Mouse (Mus musculus) retina, adult 2 months (tissue): Measurements from ENCODE around the gene Ctf2.
"Not testable (repeated sequence)": the region's sequence is repeated elsewhere in the genome, so short reads cannot be mapped to it uniquely, and the experiment has no call there.

Source experiments
- DNase-seq: peaks from one replicate; pipeline ENCODE4 v3.0.0-alpha.2; 2012; ENCODE audit warnings: low read depth, low spot score

Gene Ctf2

GRCm38 (mm10) chr7:127714816-127715215, 17.1 kb downstream of the Ctf2 start:
- no peak for DNase-seq

DNA sequence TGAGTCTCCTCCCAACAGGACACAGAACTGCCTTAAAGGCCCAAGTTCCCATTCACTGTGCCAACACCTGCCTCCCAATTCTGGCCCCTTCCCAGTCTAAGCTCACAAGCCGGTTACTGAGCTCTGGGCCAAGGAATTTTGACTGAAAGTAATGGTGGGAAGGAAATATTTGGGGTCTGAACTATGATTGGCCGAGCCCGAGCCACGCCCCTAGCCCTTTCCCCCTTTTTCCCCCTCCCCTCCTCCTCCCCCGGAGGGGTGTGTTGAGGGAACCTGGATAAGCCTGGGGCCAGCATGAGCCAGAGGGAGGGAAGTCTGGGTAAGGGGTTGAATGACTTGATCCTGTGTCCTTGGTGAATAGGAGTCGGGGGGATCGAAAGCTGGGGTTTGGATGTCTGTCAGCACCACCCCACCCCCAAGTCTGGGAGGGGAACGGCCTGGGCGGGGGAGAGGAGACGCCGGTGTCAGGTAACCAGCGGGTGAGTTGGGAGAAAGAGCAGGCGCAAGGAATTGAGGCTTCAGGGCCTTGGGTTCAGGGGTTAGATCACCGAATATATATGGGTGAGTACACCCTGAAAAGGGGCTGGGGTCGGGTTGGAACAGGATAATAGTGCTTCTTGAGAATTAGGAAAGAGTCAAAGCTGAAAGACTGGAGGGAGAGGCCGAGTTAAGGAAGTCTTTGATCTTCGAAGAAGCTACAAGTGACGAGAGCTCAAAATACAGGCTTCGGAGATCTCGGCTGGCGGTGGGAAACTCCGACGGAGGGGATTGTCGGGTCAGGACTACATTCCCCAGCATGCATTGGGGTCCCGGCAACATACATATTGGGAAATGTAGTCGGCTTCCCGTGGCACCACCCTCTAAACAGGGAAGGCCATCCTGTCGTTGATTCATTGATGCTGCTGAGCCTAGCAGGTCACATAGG, 19.2 kb downstream of the Ctf2 start, which contains the start of gene Ctf1:
Gene Ctf1 (plus strand): TSS at position 276 of the 925 bp plus-strand sequence.
- DNase-seq = peak; percentile 64

DNA sequence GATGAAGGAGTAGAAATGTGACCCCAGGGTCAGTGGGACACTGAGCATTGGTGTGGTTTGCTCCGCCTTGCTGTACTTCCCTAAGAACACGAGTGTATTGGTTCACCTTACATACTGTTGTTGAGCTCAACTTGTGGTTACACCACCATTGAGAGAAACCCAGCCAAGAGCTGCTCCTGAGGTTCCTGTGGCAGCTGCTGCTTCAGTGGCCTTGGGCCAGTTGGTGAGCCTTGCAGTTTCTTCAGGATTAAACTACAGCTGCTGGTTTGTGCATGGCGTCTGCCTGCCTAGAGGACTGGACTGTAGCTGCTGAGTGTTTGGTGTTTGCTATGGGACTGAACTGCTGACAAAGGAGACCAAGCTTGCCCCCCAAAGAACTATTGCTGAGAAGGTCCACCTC, 20.5 kb downstream of the Ctf2 start:
- no peak for DNase-seq

GRCm38 (mm10) chr7:127711031-127711430, 20.9 kb downstream of the Ctf2 start:
- DNase-seq = no peak

DNA sequence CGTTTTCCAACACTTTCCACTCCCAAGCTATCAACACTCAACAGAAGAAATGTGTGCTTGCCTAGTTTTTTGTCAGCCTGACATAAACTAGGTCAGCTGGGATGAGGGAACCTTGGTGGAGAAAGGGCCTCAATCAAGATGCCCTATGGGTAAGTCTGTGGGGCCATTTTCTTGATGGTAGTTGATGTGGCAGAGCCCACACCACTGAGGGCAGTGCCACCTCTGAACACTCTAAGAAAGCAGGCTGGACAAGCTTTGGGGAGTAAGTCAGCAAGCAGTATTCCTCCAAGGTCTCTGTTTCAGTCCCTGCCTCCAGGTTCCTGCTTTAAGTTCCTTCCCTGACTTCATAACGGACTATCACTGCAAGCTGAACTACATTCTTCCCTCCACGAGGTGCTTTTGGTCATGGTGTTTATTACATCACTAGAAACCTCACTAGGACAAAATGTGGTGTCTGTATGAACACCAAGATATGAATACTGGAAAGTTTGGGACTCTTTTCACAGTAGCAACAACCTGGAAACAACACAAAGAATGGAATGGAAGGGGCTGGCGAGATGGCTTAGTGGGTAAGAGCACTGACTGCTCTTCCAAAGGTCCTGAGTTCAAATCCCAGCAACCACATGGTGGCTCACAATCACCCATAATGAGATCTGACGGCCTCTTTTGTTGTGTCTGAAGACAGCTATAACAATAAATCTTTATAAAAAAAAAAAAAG, 22.5 kb downstream of the Ctf2 start:
- no peak for DNase-seq

DNA sequence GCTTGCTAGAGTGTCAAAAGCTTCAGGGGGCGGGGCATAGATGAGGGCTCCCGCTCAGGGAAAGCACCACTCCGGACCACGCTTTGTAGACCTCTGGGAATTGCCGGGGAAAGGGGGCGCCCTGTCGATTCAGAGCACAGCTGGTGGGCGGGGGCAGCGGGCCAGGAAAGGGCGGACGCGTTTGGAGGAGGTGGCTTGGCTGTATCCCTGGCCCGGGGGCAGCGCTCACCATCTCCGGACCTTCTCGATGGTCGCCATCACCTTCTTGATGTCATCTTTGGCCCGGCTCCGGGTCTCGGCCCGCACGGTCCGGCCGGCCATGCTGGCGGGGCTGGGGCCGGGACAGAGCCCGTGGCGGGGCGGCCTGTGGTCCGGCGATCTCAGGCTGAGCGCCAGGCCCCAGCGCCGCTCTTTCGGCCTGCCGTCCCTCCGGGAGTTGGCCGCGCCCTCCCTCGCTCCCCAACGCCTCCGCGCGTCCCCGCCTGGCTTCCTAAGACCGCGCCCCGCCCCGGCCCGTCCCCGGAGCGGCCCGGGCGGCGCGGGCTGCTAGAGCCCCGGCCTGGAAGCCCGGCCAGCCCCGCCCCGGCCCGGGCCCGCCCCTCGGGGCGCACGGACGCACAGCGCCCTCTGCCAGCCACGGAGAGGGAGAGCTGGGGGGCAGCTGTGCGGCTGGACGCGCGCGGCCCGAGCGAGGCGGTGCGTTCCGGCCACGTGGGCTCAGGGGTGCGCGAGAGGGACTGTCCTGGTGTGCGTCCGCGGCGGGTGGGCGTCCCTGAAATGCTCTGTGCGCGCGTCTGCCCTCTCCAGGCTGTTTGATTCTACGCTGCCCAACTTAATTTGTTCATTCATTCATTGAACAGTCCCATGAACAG, 23.5 kb downstream of the Ctf2 start, which contains the start of gene Bcl7c:
Gene Bcl7c (minus strand): TSS at position 727 of the 872 bp plus-strand sequence.
- peak; percentile 62 for DNase-seq

DNA sequence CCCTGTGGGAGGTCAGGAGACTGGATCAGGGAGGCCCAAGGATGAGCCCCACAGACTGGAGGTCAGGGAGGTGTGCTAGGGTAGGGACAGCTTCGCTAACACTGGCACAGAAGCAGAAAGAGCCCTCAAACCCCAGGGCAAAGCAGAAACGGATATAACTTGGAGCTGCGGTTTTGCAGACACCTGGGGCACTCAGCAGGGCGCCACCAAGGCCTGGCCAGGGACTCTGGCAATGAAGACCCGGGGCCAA, 24.1 kb downstream of the Ctf2 start:
- DNase-seq = no peak

GRCm38 (mm10) chr7:127707045-127707956, 24.7 kb downstream of the Ctf2 start:
- DNase-seq = no peak

- no peak for DNase-seq
Measured at GRCm38 (mm10) chr7:127705706-127706105, 26.3 kb downstream of the Ctf2 start.

DNA sequence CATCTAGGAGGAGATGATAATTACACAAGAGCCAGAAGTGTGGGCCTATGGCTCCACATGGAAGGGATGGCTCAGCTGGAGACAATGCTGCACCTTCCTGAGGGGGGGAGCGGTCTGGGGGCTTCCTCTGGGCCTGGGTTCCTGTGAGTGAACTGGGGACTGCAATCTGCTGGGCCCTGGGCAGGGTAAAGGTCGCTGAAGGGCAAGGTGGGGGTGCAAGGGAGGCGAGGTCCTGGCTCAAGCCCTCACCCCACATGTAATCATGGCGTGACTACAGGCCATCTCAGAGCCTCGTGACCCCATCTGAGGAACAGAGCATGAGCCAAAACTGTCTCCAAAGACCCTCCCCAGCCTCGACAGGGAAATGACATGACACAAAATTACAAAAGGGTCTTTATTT, 27.4 kb downstream of the Ctf2 start:
- DNase-seq = no peak

GRCm38 (mm10) chr7:127703561-127704178, 28.3 kb downstream of the Ctf2 start:
- no peak for DNase-seq

- no peak for DNase-seq
Measured at GRCm38 (mm10) chr7:127700712-127701331, 31.1 kb downstream of the Ctf2 start.

DNA sequence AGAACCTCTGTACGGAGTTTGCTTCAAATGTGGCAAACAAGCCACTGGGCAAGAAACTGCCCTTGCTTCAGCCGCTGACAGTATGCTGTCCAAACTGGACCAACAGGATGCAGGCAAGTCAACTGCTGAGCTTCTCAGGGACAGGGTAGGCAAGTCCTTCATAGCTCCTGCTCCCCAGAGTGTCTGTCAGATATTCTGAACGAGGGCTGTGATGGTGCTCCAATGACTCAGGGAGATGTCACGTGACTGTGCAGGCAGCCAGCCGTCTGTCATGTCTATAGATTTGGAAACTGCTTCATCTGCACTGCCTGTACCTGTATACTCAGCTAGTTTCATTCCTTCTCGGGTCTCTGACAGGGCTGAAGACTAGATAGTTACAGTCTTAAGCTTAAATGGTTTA, 33.0 kb downstream of the Ctf2 start:
- no peak for DNase-seq

- DNase-seq = not testable (repeated sequence)
Measured at GRCm38 (mm10) chr7:127693730-127694129, 38.2 kb downstream of the Ctf2 start.

GRCm38 (mm10) chr7:127693290-127693689, 38.7 kb downstream of the Ctf2 start:
- DNase-seq = no peak

GRCm38 (mm10) chr7:127691221-127691989, 40.6 kb downstream of the Ctf2 start:
- no peak for DNase-seq

DNA sequence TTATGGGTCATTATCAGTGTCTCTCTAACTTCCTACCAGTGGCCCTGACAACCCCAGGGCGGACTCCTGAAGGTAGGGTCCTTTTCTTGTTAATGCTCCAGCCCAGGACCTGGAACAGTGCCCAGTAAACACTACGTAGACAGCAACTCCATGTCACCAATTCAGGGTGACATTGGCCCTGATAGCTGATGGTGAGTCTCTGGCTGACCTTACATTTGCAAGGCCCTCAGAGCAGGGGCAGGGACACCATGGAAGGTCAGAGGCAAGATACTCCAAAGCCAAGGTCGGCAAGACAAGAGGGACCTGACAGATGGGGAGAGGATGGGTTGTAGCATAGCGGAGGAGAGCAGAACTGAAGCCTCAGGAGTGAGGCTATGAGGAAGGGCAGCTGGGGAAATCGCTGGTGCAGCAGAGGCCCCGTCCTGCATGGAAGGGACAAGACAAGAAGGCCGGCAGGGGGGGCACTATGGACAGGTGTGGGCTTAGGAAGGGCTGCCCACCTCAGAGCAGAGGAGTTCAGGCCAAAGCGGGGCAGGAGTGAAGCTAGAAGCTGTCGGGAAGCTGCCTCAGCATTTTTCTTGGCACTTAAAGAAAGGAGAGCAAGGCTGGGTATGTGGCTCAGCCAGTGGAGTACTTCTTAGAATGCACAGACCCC, 42.2 kb downstream of the Ctf2 start:
- no peak for DNase-seq

DNA sequence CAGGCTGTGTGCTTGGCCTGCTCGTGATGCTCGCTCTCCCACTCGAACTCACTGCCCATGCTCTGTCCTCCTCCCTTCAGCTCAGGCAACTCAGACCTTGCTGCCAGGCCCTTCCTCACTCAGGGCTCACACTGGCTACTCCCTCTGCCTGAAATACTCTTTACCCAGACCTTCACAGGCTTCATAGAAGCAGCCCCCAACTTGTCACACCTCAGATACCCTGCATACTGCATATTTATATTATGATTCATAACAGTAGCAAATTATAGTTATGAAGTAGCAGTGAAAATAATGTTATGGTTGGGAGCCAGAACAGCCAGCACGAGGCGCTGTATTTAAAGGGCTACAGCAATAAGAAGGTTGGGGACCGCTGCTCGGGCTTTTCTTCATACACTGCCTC, 43.0 kb downstream of the Ctf2 start:
- DNase-seq = no peak
